Mouse (Mus musculus) heart, embryonic 16.5 days (tissue): ENCODE measurements around the gene Zfp398. TPM values are rescaled to one million over a fixed set of nuclear protein-coding genes. Genes with fewer than 3 reads are reported as not detected.

Experiments
- ATAC-seq: fragments of 200-750 bp; cut with Nextera tagmentation; replicated peaks from 2 replicates; pipeline ENCODE4 v1.8.0; 2017; ENCODE audit warnings: moderate number of reproducible peaks; ENCODE audit not compliant: insufficient read depth, low FRiP score; ENCODE audit errors: extremely low read depth
- H3K27ac ChIP-seq: fragments of 300-500 bp; sonication (generic); 2 replicates; pipeline ENCODE4 v1.5.1; 2014; ENCODE audit warnings: mild to moderate bottlenecking, low read length, control low read depth, moderate library complexity
- H3K27me3 ChIP-seq: fragments of 300-500 bp; sonication (generic); 2 replicates; pipeline ENCODE4 v1.6.1; 2014; ENCODE audit warnings: low read length, mixed read lengths; ENCODE audit not compliant: control insufficient read depth, insufficient read depth
- H3K36me3 ChIP-seq: fragments of 300-500 bp; sonication (generic); 2 replicates; pipeline ENCODE4 v1.6.1; 2014; ENCODE audit not compliant: control insufficient read depth, insufficient read depth
- H3K4me1 ChIP-seq: fragments of 300-500 bp; sonication (generic); 2 replicates; pipeline ENCODE4 v1.6.1; 2014; ENCODE audit warnings: low read length, mixed read lengths; ENCODE audit not compliant: control insufficient read depth, insufficient read depth
- H3K4me2 ChIP-seq: fragments of 300-500 bp; sonication (generic); 2 replicates; pipeline ENCODE4 v1.6.1; 2014; ENCODE audit warnings: low read depth, mild to moderate bottlenecking, control low read depth, low read length
- H3K4me3 ChIP-seq: fragments of 300-500 bp; sonication (generic); 2 replicates; pipeline ENCODE4 v1.5.1; 2014; ENCODE audit warnings: mild to moderate bottlenecking, control low read depth, low read length
- H3K9ac ChIP-seq: fragments of 300-500 bp; sonication (generic); 2 replicates; pipeline ENCODE4 v1.6.1; 2014; ENCODE audit warnings: low read length, control low read depth
- H3K9me3 ChIP-seq: fragments of 300-500 bp; sonication (generic); replicated peaks from 2 replicates; pipeline ENCODE4 v1.6.1; 2016; ENCODE audit warnings: low read length; ENCODE audit not compliant: control insufficient read depth
- WGBS: fragments of 180-500 bp; shearing (Covaris S2); extraction: QIAGEN DNeasy Blood & Tissue Kit; methylation state at CpG from one replicate; pipeline ENCODE4 v1.1.7; 2014; 5-methylcytosine and 5-hydroxymethylcytosine counted together
- polyA plus RNA-seq: library from polyadenylated mRNA; unstranded; fragments of >200 nt; fragmentation: Nextera tagmentation; extraction: Ambion mirVana; gene quantifications from 2 replicates; pipeline ENCODE4 v1.2.1, GENCODE M21; 2015

Zfp398 gene
- polyA plus RNA-seq, 1 experiment from 2014 or later = 4.7 TPM

DNA sequence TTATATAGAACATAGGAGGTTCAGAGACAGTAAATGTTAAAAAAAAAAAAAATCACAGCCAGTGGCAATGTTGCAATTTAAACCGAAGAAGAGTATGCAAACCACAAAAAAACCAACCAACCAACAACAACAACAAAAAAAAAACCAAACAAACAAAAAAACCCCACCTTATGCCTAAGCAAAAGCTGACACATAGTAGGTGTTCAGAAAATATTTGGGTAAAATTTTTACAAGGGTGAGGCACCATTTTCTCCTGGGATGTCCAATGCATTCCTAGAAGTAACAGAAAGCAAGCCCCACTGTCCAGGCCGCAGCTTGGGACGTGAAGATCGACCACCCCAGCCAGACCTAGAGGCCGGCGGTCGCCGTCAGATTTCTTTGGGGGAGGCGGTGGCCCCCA is 41.6 kb downstream of the Zfp398 start, which contains the start of gene Zfp282:
Zfp282 (plus strand) TSS at position 147 of the 400 bp plus-strand sequence.
- H3K9ac ChIP-seq = peak within 1 kb of the TSS; percentile 97
- peak within 1 kb of the TSS; percentile 90 for H3K4me3 ChIP-seq
- peak within 1 kb of the TSS; percentile 97 for H3K27ac ChIP-seq
- ATAC-seq = no peak
- peak within 1 kb of the TSS; percentile 97 for H3K4me2 ChIP-seq
- H3K4me1 ChIP-seq = peaks cover 14% of the 10 kb centered on the region
- H3K9me3 ChIP-seq = no peaks in the 10 kb centered on the region
- no peaks in the 10 kb centered on the region for H3K27me3 ChIP-seq
- peaks cover 14% of the 10 kb centered on the region for H3K36me3 ChIP-seq
- 6% methylated on average over 9 of the region's 9 CpGs for WGBS

DNA sequence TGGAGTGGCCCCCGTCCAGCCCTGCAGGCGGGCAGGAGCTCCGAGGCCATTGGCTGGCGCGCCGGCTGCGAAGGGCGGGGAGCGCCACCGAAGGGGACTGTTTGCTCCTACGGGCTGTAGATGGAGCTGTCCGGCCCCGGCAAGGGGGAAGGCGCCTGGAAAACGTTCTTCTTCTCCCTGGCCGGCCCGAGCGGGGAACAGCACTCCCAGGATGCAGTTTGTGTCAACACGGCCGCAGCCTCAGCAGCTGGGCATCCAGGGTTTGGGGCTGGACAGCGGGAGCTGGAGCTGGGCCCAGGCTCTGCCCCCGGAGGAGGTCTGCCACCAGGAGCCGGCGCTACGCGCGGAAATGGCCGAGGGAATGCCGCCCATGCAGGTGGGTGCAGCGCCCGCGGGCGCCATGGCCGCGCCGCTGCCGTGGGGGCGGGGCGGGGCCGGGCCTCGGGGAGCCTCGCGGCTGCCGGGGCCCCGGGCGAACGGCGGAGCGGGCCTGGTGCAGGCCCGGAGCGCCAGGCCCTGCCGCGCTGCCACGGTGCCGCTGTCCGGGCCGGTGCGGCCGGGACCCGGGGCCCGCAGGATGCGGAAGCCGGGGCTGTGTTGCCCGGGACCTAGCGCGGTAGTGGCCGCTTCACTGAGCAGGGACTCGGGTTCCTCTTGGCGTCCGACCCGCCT is 42.1 kb downstream of the Zfp398 start:
- peaks cover 19% of the 10 kb centered on the region for H3K36me3 ChIP-seq
- peak overlapping the region; percentile 97 for H3K27ac ChIP-seq
- peaks cover 14% of the 10 kb centered on the region for H3K4me1 ChIP-seq
- WGBS = under 1% methylated on average over 70 of the region's 71 CpGs
- H3K4me2 ChIP-seq = peak overlapping the region; percentile 97
- no peaks in the 10 kb centered on the region for H3K9me3 ChIP-seq
- peak overlapping the region; percentile 97 for H3K9ac ChIP-seq
- peak overlapping the region; percentile 90 for H3K4me3 ChIP-seq
- ATAC-seq = peak; percentile 96
- H3K27me3 ChIP-seq = no peaks in the 10 kb centered on the region

DNA sequence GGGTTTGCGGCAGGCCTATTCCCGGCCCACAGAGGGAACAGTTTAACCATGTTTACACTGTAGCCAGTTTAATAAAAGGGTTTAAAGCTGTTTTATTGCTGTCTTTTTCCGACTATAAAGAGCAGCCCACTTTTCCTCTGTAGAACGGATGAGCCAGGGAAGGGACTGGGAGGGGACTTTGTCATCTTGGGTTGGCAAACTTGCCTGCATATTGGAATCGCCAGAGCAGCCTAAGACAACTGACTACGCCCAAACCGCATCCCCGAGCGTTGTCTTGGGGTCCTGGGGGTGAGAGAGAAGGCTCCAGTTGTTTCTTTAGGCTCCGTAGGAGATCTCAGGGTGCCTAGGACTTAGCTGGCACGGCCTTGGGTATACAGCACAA is 42.7 kb downstream of the Zfp398 start:
- Histone ChIP-seq H3K4me1 (peaks cover 14% of the 10 kb centered on the region), H3K27ac (peak overlapping the region; percentile 97), H3K9me3 (no peaks in the 10 kb centered on the region), H3K36me3 (peaks cover 24% of the 10 kb centered on the region), H3K9ac (peak overlapping the region; percentile 97), H3K27me3 (no peaks in the 10 kb centered on the region), H3K4me3 (peak overlapping the region; percentile 90), H3K4me2 (peak overlapping the region; percentile 97)
- no peak for ATAC-seq
- WGBS = 2% methylated on average over 11 of the region's 11 CpGs

DNA sequence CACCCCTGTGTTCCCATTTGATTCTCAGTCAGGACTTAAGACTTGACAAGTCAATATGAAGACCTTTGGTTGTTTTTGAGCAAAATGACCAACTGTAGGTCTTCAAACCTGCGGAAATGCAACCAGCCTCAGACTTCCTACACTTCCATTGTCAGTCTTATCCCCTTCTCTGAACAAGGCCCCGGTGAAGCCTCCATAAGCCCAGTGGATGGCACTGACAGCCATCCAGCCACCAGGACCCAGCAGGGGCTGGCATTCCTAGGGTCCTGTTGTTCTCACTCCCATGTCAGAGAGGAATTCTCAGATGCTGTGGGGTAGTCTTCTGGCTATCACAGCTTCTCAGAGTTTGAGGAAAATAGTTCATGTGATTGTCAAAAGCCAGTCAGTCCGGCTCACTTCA is 43.1 kb downstream of the Zfp398 start:
- Histone ChIP-seq H3K4me3 (peak overlapping the region; percentile 90), H3K27ac (peak overlapping the region; percentile 97; the same call in 1 of the 2 replicates), H3K4me2 (peak overlapping the region; percentile 97), H3K36me3 (peaks cover 29% of the 10 kb centered on the region), H3K9ac (peak overlapping the region; percentile 97), H3K27me3 (no peaks in the 10 kb centered on the region), H3K4me1 (peaks cover 14% of the 10 kb centered on the region), H3K9me3 (no peaks in the 10 kb centered on the region)
- no peak for ATAC-seq
- 44% methylated on average over 3 of the region's 3 CpGs for WGBS

DNA sequence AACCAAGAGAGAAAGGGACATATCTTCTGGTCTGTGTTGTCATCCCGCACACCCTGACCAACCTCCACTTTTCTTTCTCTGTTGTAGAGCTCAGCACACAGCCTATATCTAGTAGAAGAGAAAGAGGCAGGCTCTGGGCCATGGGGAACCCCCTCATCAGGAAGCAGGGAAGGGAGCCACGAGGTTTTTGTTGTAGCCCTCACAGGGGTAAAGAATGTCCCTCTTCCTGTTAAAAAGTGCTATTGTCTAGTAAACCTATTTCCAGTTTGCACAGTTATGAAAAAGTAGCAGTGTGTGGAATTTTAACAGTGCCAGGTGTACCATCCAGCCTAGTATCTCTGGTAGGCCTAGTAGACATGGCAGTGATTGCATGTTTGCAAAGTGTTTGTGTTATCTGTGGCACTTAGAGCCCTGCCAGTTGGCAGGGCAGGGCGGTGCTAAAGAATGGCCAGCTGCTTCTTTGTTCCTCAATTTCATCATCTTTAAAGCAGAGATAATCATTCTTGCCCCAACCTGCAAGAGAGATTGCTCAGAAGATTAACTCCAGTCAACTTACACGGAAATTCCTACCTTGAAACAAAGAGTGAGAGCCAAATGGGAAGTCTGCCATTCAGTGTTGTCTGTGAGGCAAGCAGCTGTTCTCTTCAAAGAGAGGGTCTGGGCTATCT is 43.7 kb downstream of the Zfp398 start:
- H3K4me3 ChIP-seq = peak overlapping the region; percentile 90
- peak overlapping the region; percentile 97 for H3K4me2 ChIP-seq
- H3K9ac ChIP-seq = peak overlapping the region; percentile 7
- WGBS = 58% methylated on average over 4 of the region's 4 CpGs
- H3K36me3 ChIP-seq = peaks cover 33% of the 10 kb centered on the region
- no peaks in the 10 kb centered on the region for H3K9me3 ChIP-seq
- peaks cover 14% of the 10 kb centered on the region for H3K4me1 ChIP-seq
- ATAC-seq = no peak
- no peak overlapping the region for H3K27ac ChIP-seq
- no peaks in the 10 kb centered on the region for H3K27me3 ChIP-seq

DNA sequence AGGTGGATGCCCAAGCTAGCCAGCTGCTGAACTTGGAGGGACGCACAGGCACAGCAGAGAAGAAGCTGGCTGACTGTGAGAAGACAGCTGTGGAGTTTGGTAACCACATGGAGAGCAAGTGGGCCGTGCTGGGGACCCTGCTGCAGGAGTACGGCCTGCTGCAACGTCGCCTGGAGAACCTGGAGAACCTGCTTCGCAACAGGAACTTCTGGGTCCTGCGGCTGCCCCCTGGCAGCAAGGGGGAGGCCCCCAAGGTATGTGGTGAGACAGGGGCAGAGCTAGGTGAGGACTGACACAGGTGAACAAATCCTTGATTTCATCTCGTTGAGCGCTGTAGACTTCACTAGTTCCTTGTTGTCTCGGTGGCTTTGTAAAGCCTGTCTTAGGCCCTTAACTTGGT is 44.7 kb downstream of the Zfp398 start:
- 93% methylated on average over 10 of the region's 10 CpGs for WGBS
- Histone ChIP-seq H3K9me3 (no peaks in the 10 kb centered on the region), H3K4me1 (peaks cover 14% of the 10 kb centered on the region), H3K4me2 (no peak overlapping the region), H3K27ac (no peak overlapping the region), H3K36me3 (peaks cover 40% of the 10 kb centered on the region), H3K9ac (no peak overlapping the region), H3K4me3 (no peak overlapping the region), H3K27me3 (no peaks in the 10 kb centered on the region)
- ATAC-seq = no peak

DNA sequence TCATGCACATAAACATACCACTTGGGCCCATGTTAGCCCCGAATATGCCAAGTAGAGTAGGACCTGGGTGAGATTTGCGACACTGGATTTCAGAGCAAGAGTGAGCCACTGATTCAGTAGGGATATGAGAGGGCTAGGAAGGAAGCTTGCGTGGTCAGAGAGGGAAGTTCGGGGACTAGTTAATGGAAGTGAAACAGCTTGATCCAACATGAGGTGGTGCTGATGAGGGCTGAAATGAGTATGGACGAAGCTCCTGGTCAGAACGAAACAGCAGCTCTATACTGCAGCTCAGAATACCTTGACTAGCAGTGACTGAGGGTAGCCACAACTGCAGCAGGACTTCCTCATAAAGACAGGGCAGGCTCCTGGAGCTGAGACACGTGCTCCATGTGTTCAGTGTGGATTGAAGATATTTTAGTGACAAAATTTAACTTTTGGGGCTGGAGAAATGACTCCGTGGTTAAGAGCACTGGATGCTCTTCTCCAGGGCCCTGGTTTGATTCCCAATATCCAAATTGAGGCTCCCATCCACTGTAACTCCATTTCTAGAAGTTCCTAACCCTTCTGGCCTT is 53.4 kb downstream of the Zfp398 start:
- no peak overlapping the region for H3K27ac ChIP-seq
- 84% methylated on average over 8 of the region's 8 CpGs for WGBS
- peaks cover 49% of the 10 kb centered on the region for H3K36me3 ChIP-seq
- H3K27me3 ChIP-seq = no peaks in the 10 kb centered on the region
- H3K4me3 ChIP-seq = no peak overlapping the region
- ATAC-seq = no peak
- H3K4me2 ChIP-seq = no peak overlapping the region
- no peaks in the 10 kb centered on the region for H3K9me3 ChIP-seq
- H3K9ac ChIP-seq = no peak overlapping the region
- H3K4me1 ChIP-seq = no peaks in the 10 kb centered on the region

DNA sequence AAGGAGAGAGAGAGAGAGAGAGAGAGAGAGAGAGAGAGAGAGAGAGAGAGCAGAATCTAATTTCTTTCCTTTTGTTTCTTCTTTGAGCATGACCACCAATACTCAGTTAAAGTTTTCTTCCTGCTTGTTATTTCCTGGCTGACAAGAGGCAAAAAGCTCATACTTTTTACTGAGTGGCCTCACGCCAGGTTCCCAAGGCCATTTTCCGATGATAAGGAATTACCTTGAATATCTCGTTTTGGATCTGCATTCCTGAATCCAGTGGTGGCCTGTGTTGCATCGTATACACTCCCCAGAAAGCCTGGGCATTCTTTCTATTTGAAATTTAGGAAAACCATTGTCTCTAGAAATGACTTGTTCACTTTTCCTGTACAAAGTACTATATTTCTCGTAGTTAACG is 64.0 kb downstream of the Zfp398 start:
- Histone ChIP-seq H3K9me3 (peaks cover 4% of the 10 kb centered on the region; the same call in 1 of the 2 replicates), H3K27ac (no peak overlapping the region), H3K4me1 (no peaks in the 10 kb centered on the region), H3K4me3 (no peak overlapping the region), H3K36me3 (peaks cover 44% of the 10 kb centered on the region), H3K9ac (no peak overlapping the region), H3K4me2 (no peak overlapping the region), H3K27me3 (peaks cover 4% of the 10 kb centered on the region; the same call in 1 of the 2 replicates)
- ATAC-seq = no peak
- WGBS = 87% methylated on average over 6 of the region's 6 CpGs

DNA sequence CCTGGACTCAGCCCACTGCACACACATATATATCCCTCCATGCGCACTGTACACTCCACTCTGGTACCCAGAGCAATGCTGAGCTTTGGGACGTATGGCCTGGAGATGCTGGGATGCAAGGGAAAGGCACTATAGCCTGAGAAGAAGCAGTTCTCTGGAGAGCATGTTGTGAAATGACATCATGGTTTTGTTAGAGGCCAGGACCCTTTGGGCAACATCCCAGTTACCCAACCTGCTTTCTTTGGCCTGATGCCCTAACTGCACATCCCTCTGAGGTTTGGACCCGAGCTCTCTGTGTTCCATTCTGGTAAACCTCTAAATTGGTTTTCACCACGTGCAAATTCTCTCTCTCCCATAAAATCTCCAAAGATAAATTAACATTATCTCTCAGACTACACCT is 68.1 kb downstream of the Zfp398 start:
- Histone ChIP-seq H3K27ac (no peak overlapping the region), H3K36me3 (peaks cover 66% of the 10 kb centered on the region), H3K27me3 (peaks cover 4% of the 10 kb centered on the region; the same call in 1 of the 2 replicates), H3K9ac (no peak overlapping the region), H3K4me3 (no peak overlapping the region), H3K9me3 (peaks cover 13% of the 10 kb centered on the region; the same call in 1 of the 2 replicates), H3K4me1 (no peaks in the 10 kb centered on the region), H3K4me2 (no peak overlapping the region)
- no peak for ATAC-seq
- 70% methylated on average over 4 of the region's 4 CpGs for WGBS
